Mouse (Mus musculus): ENCODE measurements around the gene Pigz.

GRCm38 (mm10) chr16:31938856-31939255 lies 5.2 kb downstream of the Pigz start:
- TF ChIP-seq CTCF (IDR thresholded peaks at IDR 0.05; ENCODE audit: insufficient read depth, low read length): no peak
- no peak for TF ChIP-seq POLR2A (IDR thresholded peaks at IDR 0.05; ENCODE audit: borderline replicate concordance, extremely low read depth, low read depth, low read length)

All from lung, adult 2 months (tissue).